Mouse (Mus musculus): ENCODE measurements around the gene Usp19.

Usp19 gene

GRCm38 (mm10) chr9:108469430-108469829 is 21.0 kb upstream of the Usp19 start:
- DNase-seq (ENCODE audit: low spot score in 2 of 2): no peak

GRCm38 (mm10) chr9:108469845-108470244 is 20.6 kb upstream of the Usp19 start:
- DNase-seq (ENCODE audit: low spot score in 2 of 2): no peak

- no peak for DNase-seq (ENCODE audit: low spot score in 2 of 2)
Measured at GRCm38 (mm10) chr9:108474528-108474927, 15.9 kb upstream of the Usp19 start.

- peak; percentile 92 to 93 for DNase-seq (ENCODE audit: low spot score in 2 of 2)
Measured at GRCm38 (mm10) chr9:108478638-108479156, 11.7 kb upstream of the Usp19 start.

- no peak for DNase-seq (ENCODE audit: low spot score in 2 of 2)
Measured at GRCm38 (mm10) chr9:108479241-108479640, 11.2 kb upstream of the Usp19 start.

- peak; percentile 82 to 89 for DNase-seq (ENCODE audit: low spot score in 2 of 2)
Measured at GRCm38 (mm10) chr9:108479721-108480351, 10.6 kb upstream of the Usp19 start, which contains the start of gene Lamb2. Gene Lamb2 (plus strand): TSS chr9:108479736.

- DNase-seq (ENCODE audit: low spot score in 2 of 2): no peak
Measured at GRCm38 (mm10) chr9:108480813-108481519, 9.4 kb upstream of the Usp19 start.

GRCm38 (mm10) chr9:108481520-108482210 is 8.7 kb upstream of the Usp19 start:
- peak; percentile 60 to 71 for DNase-seq (ENCODE audit: low spot score in 2 of 2)

GRCm38 (mm10) chr9:108483051-108483790 is 7.2 kb upstream of the Usp19 start:
- no peak for DNase-seq (ENCODE audit: low spot score in 2 of 2)

- DNase-seq (ENCODE audit: low spot score in 2 of 2): no peak
Measured at GRCm38 (mm10) chr9:108484021-108484420, 6.4 kb upstream of the Usp19 start.

GRCm38 (mm10) chr9:108485301-108485875 is 5.0 kb upstream of the Usp19 start:
- DNase-seq (ENCODE audit: low spot score in 2 of 2): no peak

GRCm38 (mm10) chr9:108486973-108487530 is 3.4 kb upstream of the Usp19 start:
- no peak for DNase-seq (ENCODE audit: low spot score in 2 of 2)

GRCm38 (mm10) chr9:108488403-108488802 is 2.0 kb upstream of the Usp19 start:
- no peak for DNase-seq (ENCODE audit: low spot score in 2 of 2)

GRCm38 (mm10) chr9:108489215-108489614 is 1.2 kb upstream of the Usp19 start:
- DNase-seq (ENCODE audit: low spot score in 2 of 2): no peak

- DNase-seq (ENCODE audit: low spot score in 2 of 2): peak in 1 of 2 experiments; percentile 41
Measured at GRCm38 (mm10) chr9:108489702-108490558, 472 bp upstream of the Usp19 start.

- DNase-seq (ENCODE audit: low spot score in 2 of 2): no peak
Measured at GRCm38 (mm10) chr9:108491286-108491580, 831 bp downstream of the Usp19 start.

GRCm38 (mm10) chr9:108492043-108492750 is 1.8 kb downstream of the Usp19 start:
- peak in 1 of 2 experiments; percentile 26 for DNase-seq (ENCODE audit: low spot score in 2 of 2)

- no peak for DNase-seq (ENCODE audit: low spot score in 2 of 2)
Measured at GRCm38 (mm10) chr9:108493246-108493645, 2.8 kb downstream of the Usp19 start.

- no peak for DNase-seq (ENCODE audit: low spot score in 2 of 2)
Measured at GRCm38 (mm10) chr9:108494146-108494825, 3.9 kb downstream of the Usp19 start.

Data from heart, adult 9 months (tissue).